Mouse (Mus musculus): ENCODE measurements around the gene Ppid. TPM values are rescaled to one million over a fixed set of nuclear protein-coding genes. Genes with fewer than 3 reads are reported as not detected.

Ppid gene
- polyA plus RNA-seq, 1 experiment from 2014 or later: 162 TPM

GRCm38 (mm10) chr3:79559021-79559772 lies 31.9 kb upstream of the Ppid start:
- 0 out of 2 replicates have a peak, but pooled peaks cover 6% of the 10 kb centered on the region for H3K4me1 ChIP-seq (replicated peaks; ENCODE audit: control insufficient read depth, insufficient read depth, low read length)
- no peaks in the 10 kb centered on the region for H3K27me3 ChIP-seq (replicated peaks; ENCODE audit: control insufficient read depth, insufficient read depth, low read length)
- no peaks in the 10 kb centered on the region for H3K9me3 ChIP-seq (ENCODE audit: control insufficient read depth, low read length)
- no peak overlapping the region for H3K9ac ChIP-seq (ENCODE audit: low read length)
- no peaks in the 10 kb centered on the region for H3K36me3 ChIP-seq (ENCODE audit: control insufficient read depth, insufficient read depth, low read length)
- 0 out of 2 replicates have a peak overlapping the region, but pooled peaks have one; percentile 22 for H3K27ac ChIP-seq (ENCODE audit: low read depth)
- 68% methylated on average over 9 of the region's 9 CpGs for WGBS
- H3K4me3 ChIP-seq (ENCODE audit: low read depth, low read length): no peak overlapping the region
- no peak overlapping the region for H3K4me2 ChIP-seq (ENCODE audit: low read length)
- peak; percentile 77 for ATAC-seq (replicated peaks; ENCODE audit: low FRiP score, low TSS enrichment, low read depth)
- DNase-seq (ENCODE audit: low spot score): no peak

GRCm38 (mm10) chr3:79559773-79560045 lies 31.4 kb upstream of the Ppid start:
- Histone ChIP-seq H3K4me2 (ENCODE audit: low read length) (no peak overlapping the region), H3K4me1 (replicated peaks; ENCODE audit: control insufficient read depth, insufficient read depth, low read length) (0 out of 2 replicates have a peak, but pooled peaks cover 6% of the 10 kb centered on the region), H3K9me3 (ENCODE audit: control insufficient read depth, low read length) (no peaks in the 10 kb centered on the region), H3K27me3 (replicated peaks; ENCODE audit: control insufficient read depth, insufficient read depth, low read length) (no peaks in the 10 kb centered on the region), H3K27ac (ENCODE audit: low read depth) (no peak overlapping the region), H3K4me3 (ENCODE audit: low read depth, low read length) (no peak overlapping the region), H3K9ac (ENCODE audit: low read length) (no peak overlapping the region), H3K36me3 (ENCODE audit: control insufficient read depth, insufficient read depth, low read length) (no peaks in the 10 kb centered on the region)
- ATAC-seq (replicated peaks; ENCODE audit: low FRiP score, low TSS enrichment, low read depth) (no peak), DNase-seq (ENCODE audit: low spot score) (no peak)
- 69% methylated on average over 5 of the region's 5 CpGs for WGBS

GRCm38 (mm10) chr3:79560555-79560954 lies 30.6 kb upstream of the Ppid start:
- DNase-seq (ENCODE audit: low spot score) (no peak), ATAC-seq (replicated peaks; ENCODE audit: low FRiP score, low TSS enrichment, low read depth) (no peak)
- Histone ChIP-seq H3K4me1 (replicated peaks; ENCODE audit: control insufficient read depth, insufficient read depth, low read length) (0 out of 2 replicates have a peak, but pooled peaks cover 6% of the 10 kb centered on the region), H3K4me2 (ENCODE audit: low read length) (no peak overlapping the region), H3K27me3 (replicated peaks; ENCODE audit: control insufficient read depth, insufficient read depth, low read length) (no peaks in the 10 kb centered on the region), H3K4me3 (ENCODE audit: low read depth, low read length) (no peak overlapping the region), H3K9ac (ENCODE audit: low read length) (no peak overlapping the region), H3K9me3 (ENCODE audit: control insufficient read depth, low read length) (no peaks in the 10 kb centered on the region), H3K36me3 (ENCODE audit: control insufficient read depth, insufficient read depth, low read length) (no peaks in the 10 kb centered on the region), H3K27ac (ENCODE audit: low read depth) (no peak overlapping the region)
- WGBS: 92% methylated on average over 6 of the region's 6 CpGs

DNA sequence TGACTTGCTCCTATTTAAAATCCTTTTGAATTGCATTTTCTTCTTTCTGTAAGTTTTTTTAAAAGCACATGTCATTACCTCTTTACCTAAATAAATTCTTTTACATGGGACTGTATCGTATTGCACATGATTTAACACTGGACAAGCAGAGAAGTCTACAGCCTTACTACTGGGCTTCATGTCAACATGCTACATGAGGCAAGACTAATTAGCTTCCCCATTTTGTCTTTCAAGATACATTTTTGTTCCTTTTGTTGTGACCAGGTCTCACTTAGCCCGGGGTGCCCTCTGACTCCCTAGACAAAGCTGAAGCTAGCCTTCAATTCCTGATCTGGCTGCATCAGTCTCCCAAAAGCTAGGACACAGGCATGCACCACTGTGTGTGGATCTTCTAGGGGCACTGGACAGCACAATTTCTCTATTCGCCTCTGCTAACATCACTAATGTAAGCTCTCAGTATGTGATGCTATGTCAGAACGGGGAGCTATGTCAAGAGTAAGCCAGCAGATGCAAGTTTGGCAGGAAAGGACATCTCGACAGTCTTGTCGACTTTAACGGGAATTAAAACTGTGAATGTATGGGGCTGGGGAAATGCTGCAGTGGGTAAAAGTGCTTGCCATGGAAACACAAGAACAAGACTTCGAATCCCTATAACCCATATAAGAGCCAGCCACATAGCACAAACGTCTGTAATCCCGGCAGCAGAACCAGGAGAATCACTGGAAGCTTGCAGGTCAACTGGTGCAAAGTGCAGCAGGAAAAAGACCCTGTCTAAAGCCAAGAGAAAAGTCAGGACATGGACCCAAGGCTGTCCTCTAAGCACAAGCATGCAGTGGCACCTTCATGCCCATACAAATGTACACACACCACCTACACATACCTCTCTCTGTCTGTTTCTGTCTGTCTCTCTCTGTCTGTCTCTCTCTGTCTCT lies 29.1 kb upstream of the Ppid start:
- Histone ChIP-seq H3K9ac (ENCODE audit: low read length) (no peak overlapping the region), H3K4me3 (ENCODE audit: low read depth, low read length) (no peak overlapping the region), H3K9me3 (ENCODE audit: control insufficient read depth, low read length) (no peaks in the 10 kb centered on the region), H3K4me2 (ENCODE audit: low read length) (no peak overlapping the region), H3K4me1 (replicated peaks; ENCODE audit: control insufficient read depth, insufficient read depth, low read length) (0 out of 2 replicates have a peak, but pooled peaks cover 15% of the 10 kb centered on the region), H3K27me3 (replicated peaks; ENCODE audit: control insufficient read depth, insufficient read depth, low read length) (no peaks in the 10 kb centered on the region), H3K36me3 (ENCODE audit: control insufficient read depth, insufficient read depth, low read length) (no peaks in the 10 kb centered on the region), H3K27ac (ENCODE audit: low read depth) (no peak overlapping the region)
- no peak for DNase-seq (ENCODE audit: low spot score)
- WGBS: 88% methylated on average over 10 of the region's 10 CpGs
- no peak for ATAC-seq (replicated peaks; ENCODE audit: low FRiP score, low TSS enrichment, low read depth)

DNA sequence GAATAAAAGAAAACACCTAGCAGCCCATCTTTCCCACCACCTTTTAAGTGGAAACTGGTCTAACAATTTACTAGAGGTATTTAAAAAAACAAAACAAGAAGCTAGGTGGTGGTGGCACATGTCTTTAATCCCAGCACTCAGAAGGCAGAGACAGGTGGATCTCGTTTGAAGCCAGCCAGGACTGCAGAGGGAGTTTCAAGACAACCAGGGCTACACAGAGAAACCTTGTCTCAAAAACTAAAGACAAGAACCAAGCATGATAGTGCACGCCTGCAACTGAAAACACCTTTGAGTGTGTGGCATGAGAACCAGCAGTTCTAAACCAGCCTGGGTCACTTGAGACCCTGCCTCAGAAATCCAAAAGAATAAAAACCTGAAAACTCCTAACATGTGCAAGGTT lies 27.6 kb upstream of the Ppid start:
- H3K9ac ChIP-seq (ENCODE audit: low read length): no peak overlapping the region
- no peaks in the 10 kb centered on the region for H3K36me3 ChIP-seq (ENCODE audit: control insufficient read depth, insufficient read depth, low read length)
- no peak for ATAC-seq (replicated peaks; ENCODE audit: low FRiP score, low TSS enrichment, low read depth)
- 0 out of 2 replicates have a peak, but pooled peaks cover 15% of the 10 kb centered on the region for H3K4me1 ChIP-seq (replicated peaks; ENCODE audit: control insufficient read depth, insufficient read depth, low read length)
- H3K4me2 ChIP-seq (ENCODE audit: low read length): no peak overlapping the region
- no peak for DNase-seq (ENCODE audit: low spot score)
- no peak overlapping the region for H3K27ac ChIP-seq (ENCODE audit: low read depth)
- no peak overlapping the region for H3K4me3 ChIP-seq (ENCODE audit: low read depth, low read length)
- H3K9me3 ChIP-seq (ENCODE audit: control insufficient read depth, low read length): no peaks in the 10 kb centered on the region
- no peaks in the 10 kb centered on the region for H3K27me3 ChIP-seq (replicated peaks; ENCODE audit: control insufficient read depth, insufficient read depth, low read length)
- 77% methylated on average over 2 of the region's 2 CpGs for WGBS

DNA sequence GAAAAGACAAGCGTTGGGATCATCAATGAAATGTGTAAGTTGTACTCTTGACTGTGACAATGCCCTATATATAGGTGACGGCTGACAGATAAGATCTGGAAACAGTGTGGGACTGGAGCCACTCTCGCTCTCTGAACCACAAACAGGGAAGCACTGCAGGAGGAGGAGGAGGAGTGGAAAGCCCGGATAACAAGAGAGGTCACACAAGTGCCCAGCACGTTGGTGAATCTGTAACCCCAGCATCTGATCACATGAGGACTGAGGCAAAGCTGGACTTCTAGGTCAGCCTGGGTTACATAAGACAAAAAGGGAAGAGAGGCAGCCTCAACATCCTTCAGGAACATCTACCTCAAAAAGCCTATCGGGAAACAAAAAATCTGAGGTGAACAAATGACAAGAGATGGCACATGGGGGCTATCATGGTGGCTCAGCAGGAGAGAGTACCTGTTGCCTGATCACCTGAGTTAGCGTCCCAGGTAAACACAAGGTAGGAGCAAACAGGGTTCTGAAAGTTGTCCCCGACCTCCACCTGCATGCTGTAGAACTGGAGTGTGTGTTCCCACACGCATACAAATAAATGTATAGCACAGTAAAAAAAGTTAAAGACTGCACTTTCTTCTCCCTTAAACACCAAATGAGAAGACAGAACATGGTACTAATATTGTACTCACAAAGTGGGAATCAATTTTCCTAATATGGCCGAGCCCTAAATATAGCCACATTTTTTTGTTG lies 26.1 kb upstream of the Ppid start:
- Histone ChIP-seq H3K36me3 (ENCODE audit: control insufficient read depth, insufficient read depth, low read length) (no peaks in the 10 kb centered on the region), H3K9me3 (ENCODE audit: control insufficient read depth, low read length) (no peaks in the 10 kb centered on the region), H3K4me3 (ENCODE audit: low read depth, low read length) (no peak overlapping the region), H3K9ac (ENCODE audit: low read length) (no peak overlapping the region), H3K27ac (ENCODE audit: low read depth) (no peak overlapping the region), H3K4me1 (replicated peaks; ENCODE audit: control insufficient read depth, insufficient read depth, low read length) (0 out of 2 replicates have a peak, but pooled peaks cover 9% of the 10 kb centered on the region), H3K27me3 (replicated peaks; ENCODE audit: control insufficient read depth, insufficient read depth, low read length) (no peaks in the 10 kb centered on the region), H3K4me2 (ENCODE audit: low read length) (no peak overlapping the region)
- ATAC-seq (replicated peaks; ENCODE audit: low FRiP score, low TSS enrichment, low read depth) (no peak), DNase-seq (ENCODE audit: low spot score) (no peak)
- WGBS: 82% methylated on average over 10 of the region's 10 CpGs

DNA sequence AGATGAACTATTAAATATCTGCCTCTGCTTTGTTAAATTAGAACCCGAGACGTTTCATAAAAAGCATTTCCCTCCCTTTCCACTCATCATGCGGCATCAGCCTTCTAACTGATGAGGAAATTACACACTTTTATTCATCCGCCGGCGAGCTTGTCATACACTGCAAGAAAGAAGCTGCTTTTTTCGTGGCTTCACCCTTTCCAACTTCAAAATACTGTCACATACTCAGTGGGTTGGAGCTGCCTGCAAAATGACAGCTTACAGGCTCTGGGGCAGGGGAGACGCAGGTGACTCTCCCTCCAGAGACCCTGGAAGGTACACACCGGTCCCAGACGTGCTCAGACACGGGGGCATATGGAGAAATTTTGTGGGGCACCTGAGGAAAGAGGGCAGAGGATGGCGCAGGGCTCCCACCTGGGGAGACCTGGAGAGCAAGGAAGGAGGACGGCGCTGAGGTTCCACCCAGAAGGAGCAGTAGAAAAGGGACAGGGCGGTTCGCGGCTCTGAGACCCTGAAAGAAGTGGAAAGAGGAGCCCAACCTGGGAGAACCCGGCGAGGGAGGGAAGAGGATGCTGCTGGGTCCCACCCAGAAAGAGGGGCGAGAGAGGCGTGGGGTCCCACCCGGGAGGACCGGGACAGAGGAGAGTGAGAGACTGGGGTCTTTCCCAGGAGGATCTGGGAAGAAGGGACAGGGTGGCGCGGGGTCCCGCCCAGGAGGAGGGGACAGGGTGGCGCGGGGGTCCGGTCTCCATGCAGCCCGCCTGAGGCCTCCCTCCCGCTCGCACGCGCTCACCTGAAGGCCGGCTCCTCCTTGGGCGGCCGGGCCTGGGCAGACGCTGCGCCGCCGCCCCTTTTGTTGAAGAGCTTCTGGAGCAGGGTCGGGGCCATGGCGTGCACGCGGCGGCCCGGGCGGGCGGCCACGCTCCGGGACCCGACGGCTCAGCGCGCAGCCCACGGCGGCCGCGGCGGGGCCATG lies 24.1 kb upstream of the Ppid start:
- H3K27ac ChIP-seq (ENCODE audit: low read depth): peak overlapping the region; percentile 57
- H3K27me3 ChIP-seq (replicated peaks; ENCODE audit: control insufficient read depth, insufficient read depth, low read length): no peaks in the 10 kb centered on the region
- ATAC-seq (replicated peaks; ENCODE audit: low FRiP score, low TSS enrichment, low read depth): peak; percentile 0
- DNase-seq (ENCODE audit: low spot score): peak; percentile 79
- 0 out of 2 replicates have a peak, but pooled peaks cover 9% of the 10 kb centered on the region for H3K4me1 ChIP-seq (replicated peaks; ENCODE audit: control insufficient read depth, insufficient read depth, low read length)
- 2% methylated on average over 60 of the region's 60 CpGs for WGBS
- no peaks in the 10 kb centered on the region for H3K9me3 ChIP-seq (ENCODE audit: control insufficient read depth, low read length)
- peak overlapping the region; percentile 79 for H3K9ac ChIP-seq (ENCODE audit: low read length)
- H3K36me3 ChIP-seq (ENCODE audit: control insufficient read depth, insufficient read depth, low read length): no peaks in the 10 kb centered on the region
- peak overlapping the region; percentile 82 for H3K4me2 ChIP-seq (ENCODE audit: low read length)
- H3K4me3 ChIP-seq (ENCODE audit: low read depth, low read length): peak overlapping the region; percentile 67
